Mouse (Mus musculus) CH12F3 (cell line): ENCODE results near the gene Opcml.

Experiments used
- in situ Hi-C: fragments of 300-500 bp; cut with MboI; formaldehyde crosslinking; loops from 2 replicates; pipeline ENCODE4 v1.14.3; 2020; ENCODE audit warnings: low sequenced_read_pairs

Opcml gene

GRCm38 (mm10) chr9:28403831-28404562 is 613.4 kb downstream of the Opcml start:
- in situ Hi-C loops, result no loop called here

- in situ Hi-C loops, result no loop called here
Observed at GRCm38 (mm10) chr9:28404616-28405015, 614.0 kb downstream of the Opcml start.

- in situ Hi-C loops, result no loop called here
Observed at GRCm38 (mm10) chr9:28405816-28406215, 615.2 kb downstream of the Opcml start.

GRCm38 (mm10) chr9:28420808-28421207 is 630.2 kb downstream of the Opcml start:
- in situ Hi-C loops, result no loop called here

GRCm38 (mm10) chr9:28423407-28423806 is 632.8 kb downstream of the Opcml start:
- in situ Hi-C loops, result no loop called here

GRCm38 (mm10) chr9:28432159-28432558 is 641.6 kb downstream of the Opcml start:
- in situ Hi-C loops, result no loop called here

- in situ Hi-C loops, result no loop called here
Observed at GRCm38 (mm10) chr9:28438752-28439151, 648.2 kb downstream of the Opcml start.

- in situ Hi-C loops, result no loop called here
Observed at GRCm38 (mm10) chr9:28439433-28440191, 649.0 kb downstream of the Opcml start.

GRCm38 (mm10) chr9:28440192-28440795 is 649.7 kb downstream of the Opcml start:
- in situ Hi-C loops, result no loop called here

GRCm38 (mm10) chr9:28444485-28444884 is 653.9 kb downstream of the Opcml start:
- in situ Hi-C loops, result no loop called here

GRCm38 (mm10) chr9:28444972-28445371 is 654.4 kb downstream of the Opcml start:
- in situ Hi-C loops, result no loop called here

- in situ Hi-C loops, result no loop called here
Observed at GRCm38 (mm10) chr9:28445863-28446262, 655.3 kb downstream of the Opcml start.

- in situ Hi-C loops, result no loop called here
Observed at GRCm38 (mm10) chr9:28446278-28447064, 655.9 kb downstream of the Opcml start.

- in situ Hi-C loops, result no loop called here
Observed at GRCm38 (mm10) chr9:28452509-28452908, 661.9 kb downstream of the Opcml start.

- in situ Hi-C loops, result no loop called here
Observed at GRCm38 (mm10) chr9:28453062-28453461, 662.5 kb downstream of the Opcml start.

- in situ Hi-C loops, result no loop called here
Observed at GRCm38 (mm10) chr9:28457982-28458770, 667.6 kb downstream of the Opcml start.

- in situ Hi-C loops, result no loop called here
Observed at GRCm38 (mm10) chr9:28463622-28464021, 673.0 kb downstream of the Opcml start.

- in situ Hi-C loops, result no loop called here
Observed at GRCm38 (mm10) chr9:28469419-28469818, 678.8 kb downstream of the Opcml start.

GRCm38 (mm10) chr9:28471501-28471900 is 680.9 kb downstream of the Opcml start:
- in situ Hi-C loops, result no loop called here

- in situ Hi-C loops, result no loop called here
Observed at GRCm38 (mm10) chr9:28474586-28474985, 684.0 kb downstream of the Opcml start.
